Mouse (Mus musculus) olfactory bulb, adult 2 months (tissue): ENCODE data around the gene Lap3. TPM values are rescaled to one million over a fixed set of nuclear protein-coding genes. Genes with fewer than 3 reads are reported as not detected.

Experiments
- H3K27ac ChIP-seq: fragments of 200-500 bp; 2 replicates; pipeline ENCODE4 v1.5.1; 2012; ENCODE audit warnings: low read depth, low read length; ENCODE audit not compliant: insufficient read depth
- H3K4me1 ChIP-seq: fragments of 200-500 bp; 2 replicates; pipeline ENCODE4 v1.6.1; 2012; ENCODE audit warnings: low read length; ENCODE audit not compliant: control insufficient read depth, insufficient read depth
- H3K4me3 ChIP-seq: fragments of 200-500 bp; 2 replicates; pipeline ENCODE4 v1.5.1; 2012; ENCODE audit warnings: mild to moderate bottlenecking, low read depth, low read length, moderate library complexity; ENCODE audit not compliant: insufficient read depth
- CTCF ChIP-seq: fragments of 200-500 bp; IDR thresholded peaks from 2 replicates; pipeline ENCODE4 v1.5.1; 2012; ENCODE audit warnings: low read depth, mild to moderate bottlenecking, low read length, moderate library complexity; ENCODE audit not compliant: insufficient read depth
- POLR2A ChIP-seq: fragments of 200-500 bp; IDR thresholded peaks from 2 replicates; pipeline ENCODE4 v1.6.1; 2012; ENCODE audit warnings: mild to moderate bottlenecking, low read depth, low read length, moderate library complexity; ENCODE audit not compliant: insufficient read depth
- WGBS: fragments of 180-500 bp; shearing (Covaris S2); methylation state at CpG from one replicate; pipeline ENCODE4 v1.1.7; 2018; 5-methylcytosine and 5-hydroxymethylcytosine counted together
- polyA plus RNA-seq: library from polyadenylated mRNA; stranded (reverse); fragments of >200 nt; gene quantifications from 2 replicates; pipeline ENCODE4 v1.2.4, GENCODE M21; 2012; ENCODE audit warnings: low replicate concordance; ENCODE audit not compliant: missing spikeins, insufficient read depth, insufficient read length

The Lap3 gene
- polyA plus RNA-seq, 1 experiment = not detected

DNA sequence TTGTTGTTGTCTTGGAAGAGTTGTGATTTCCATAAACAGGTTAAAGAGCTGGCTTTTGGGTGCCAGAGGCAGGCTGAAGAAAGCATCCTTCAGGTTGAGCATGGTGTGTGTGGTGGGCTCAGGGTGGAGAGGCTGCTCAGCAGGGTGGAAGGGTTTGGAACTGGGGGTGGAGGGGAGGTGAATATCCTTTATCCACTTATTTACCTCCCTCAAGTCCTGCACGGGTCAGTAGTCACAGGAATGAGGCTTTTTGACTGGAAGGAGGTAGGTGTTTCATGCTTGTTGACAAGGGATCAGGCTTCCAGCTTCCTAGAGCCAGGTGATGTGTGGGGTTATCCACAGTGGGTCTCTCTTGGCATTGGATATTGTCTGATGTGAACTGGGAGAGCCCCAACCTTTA is 21.4 kb downstream of the Lap3 start:
- H3K4me3 ChIP-seq = no peak overlapping the region
- H3K4me1 ChIP-seq = no peaks in the 10 kb centered on the region
- no peak overlapping the region for H3K27ac ChIP-seq
- 92% methylated on average over 1 of the region's 1 CpGs for WGBS
- TF ChIP-seq POLR2A = no peak
- TF ChIP-seq CTCF = no peak

DNA sequence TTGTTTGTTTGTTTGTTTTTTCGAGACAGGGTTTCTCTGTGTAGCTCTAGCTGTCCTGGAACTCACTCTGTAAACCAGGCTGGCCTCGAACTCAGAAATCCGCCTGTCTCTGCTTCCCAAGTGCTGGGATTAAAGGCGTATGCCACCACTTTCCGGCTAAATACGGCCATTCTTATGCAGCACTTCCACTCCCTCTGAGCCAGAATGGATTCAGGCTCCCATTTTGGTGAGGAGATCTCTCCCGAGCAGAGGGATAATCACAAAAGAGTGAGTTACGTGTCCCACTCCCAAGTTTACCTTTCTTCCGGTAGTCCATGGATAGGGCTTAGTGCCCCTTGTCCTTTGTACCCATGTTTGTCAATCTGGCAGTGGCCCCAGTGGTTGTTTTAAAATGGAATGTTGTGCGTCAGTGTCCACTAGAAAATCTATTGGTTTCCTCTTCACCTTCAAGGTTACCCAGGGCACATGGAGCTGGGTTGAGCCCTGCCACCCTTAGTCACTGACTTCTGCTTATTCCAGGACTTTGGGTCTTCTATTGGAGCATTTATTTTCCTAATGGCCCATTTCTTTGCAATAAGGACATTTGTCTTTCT is 22.1 kb downstream of the Lap3 start:
- Histone ChIP-seq H3K4me3 (no peak overlapping the region), H3K4me1 (no peaks in the 10 kb centered on the region), H3K27ac (no peak overlapping the region)
- WGBS = 95% methylated on average over 10 of the region's 10 CpGs
- TF ChIP-seq CTCF (no peak), POLR2A (no peak)

DNA sequence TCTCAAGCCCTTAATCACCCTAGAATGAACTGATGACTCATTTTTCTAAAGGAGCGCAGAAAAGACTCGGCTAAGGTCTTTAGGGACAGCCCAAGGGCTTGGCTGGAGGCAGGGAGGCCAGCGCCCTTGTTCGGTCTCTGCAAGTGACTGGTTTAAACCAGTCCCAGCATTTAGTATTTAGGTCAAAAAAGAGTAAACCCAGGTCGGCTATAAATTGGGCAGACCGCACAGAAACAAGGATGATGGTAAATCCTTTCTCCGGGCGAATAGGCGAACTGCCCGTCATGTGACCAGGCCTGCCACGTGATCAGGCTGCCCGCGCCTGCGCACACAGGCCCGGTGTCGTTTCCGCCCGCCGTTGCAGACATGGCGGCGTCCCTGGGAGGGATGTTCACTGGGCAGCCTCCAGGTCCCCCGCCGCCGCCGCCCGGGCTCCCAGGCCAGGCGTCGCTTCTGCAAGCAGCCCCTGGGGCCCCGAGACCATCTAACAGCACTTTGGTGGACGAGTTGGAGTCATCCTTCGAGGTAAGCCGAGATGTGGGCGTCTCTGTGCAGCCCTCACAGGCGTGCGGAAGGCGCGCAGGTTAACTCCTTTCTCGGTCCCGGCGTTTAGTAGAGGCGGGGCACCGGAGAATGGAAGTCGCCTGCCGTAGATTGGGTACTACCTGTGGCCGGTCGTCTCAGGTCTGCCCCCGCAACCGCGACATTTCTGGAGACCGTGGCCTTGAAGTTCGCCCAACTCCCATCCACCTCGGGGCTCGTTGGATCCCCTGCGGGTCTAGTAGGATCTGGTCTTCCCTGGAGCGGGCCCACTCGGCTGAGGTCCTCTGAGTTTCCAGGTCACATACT is 27.0 kb downstream of the Lap3 start, which contains the start of gene Med28:
Gene Med28, plus strand, starts transcription at position 270 of the 849 bp plus-strand sequence.
- no peak for TF ChIP-seq CTCF
- TF ChIP-seq POLR2A = peak; percentile 91
- peak within 1 kb of the TSS; percentile 97 for H3K4me3 ChIP-seq
- peak within 1 kb of the TSS; percentile 88 for H3K27ac ChIP-seq
- under 1% methylated on average over 56 of the region's 56 CpGs for WGBS
- peaks cover 8% of the 10 kb centered on the region; the same call in 1 of the 2 replicates for H3K4me1 ChIP-seq

DNA sequence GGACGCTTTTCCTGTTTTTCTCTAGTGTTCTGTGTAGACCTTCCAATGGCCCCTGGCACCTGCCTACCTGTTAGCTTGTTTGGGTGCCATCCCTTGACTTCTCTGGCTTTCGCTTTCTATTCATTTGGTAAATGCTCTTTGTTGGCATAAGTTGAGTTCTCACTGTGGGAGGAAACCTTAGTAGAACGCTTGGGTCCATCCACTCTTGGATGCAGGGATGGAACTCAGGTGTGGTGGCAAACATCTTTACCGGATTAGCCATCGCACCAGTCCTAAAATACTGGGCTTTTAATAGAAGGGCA is 27.6 kb downstream of the Lap3 start:
- 4% methylated on average over 5 of the region's 5 CpGs for WGBS
- TF ChIP-seq POLR2A (no peak), CTCF (no peak)
- Histone ChIP-seq H3K4me1 (peaks cover 8% of the 10 kb centered on the region; the same call in 1 of the 2 replicates), H3K27ac (no peak overlapping the region), H3K4me3 (peak overlapping the region; percentile 97)

DNA sequence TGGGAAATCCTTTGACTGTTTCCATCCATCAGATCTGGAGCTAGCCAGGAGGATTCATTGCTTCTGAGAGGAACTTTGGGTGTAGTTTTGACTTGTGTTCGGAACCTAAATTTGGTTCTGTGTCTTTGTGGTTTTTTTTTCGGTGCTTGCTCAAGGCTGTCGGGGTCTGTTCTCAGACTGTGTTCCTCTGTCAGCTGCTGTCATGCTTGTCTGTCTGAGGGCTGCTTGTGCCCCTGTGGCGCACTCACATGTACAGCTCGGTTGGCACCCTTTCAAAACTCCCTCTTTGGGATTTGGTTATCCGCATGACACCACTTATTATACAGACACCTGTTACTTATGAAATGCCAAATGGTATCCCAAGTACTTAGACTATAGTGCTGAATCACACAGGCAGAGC is 28.4 kb downstream of the Lap3 start:
- TF ChIP-seq POLR2A (no peak), CTCF (no peak)
- WGBS = 84% methylated on average over 6 of the region's 6 CpGs
- Histone ChIP-seq H3K4me3 (no peak overlapping the region), H3K4me1 (peaks cover 8% of the 10 kb centered on the region; the same call in 1 of the 2 replicates), H3K27ac (no peak overlapping the region)

DNA sequence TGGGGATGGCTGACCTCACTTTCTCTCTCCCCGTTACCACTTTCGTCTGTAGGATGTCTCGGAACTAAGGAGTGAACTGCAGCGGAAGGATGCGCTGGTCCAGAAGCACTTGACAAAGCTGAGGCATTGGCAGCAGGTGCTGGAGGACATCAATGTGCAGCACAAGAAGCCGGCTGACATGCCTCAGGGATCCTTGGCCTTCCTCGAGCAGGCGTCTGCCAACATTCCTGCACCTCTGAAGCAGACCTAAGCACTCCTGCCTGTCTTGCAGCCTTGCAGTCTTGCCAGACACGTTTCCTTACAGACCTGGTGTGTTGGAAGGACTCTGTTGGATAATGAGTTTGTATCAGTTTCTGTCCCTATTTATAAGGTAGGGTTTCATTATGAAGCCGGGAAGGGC is 31.9 kb downstream of the Lap3 start:
- peaks cover 8% of the 10 kb centered on the region; the same call in 1 of the 2 replicates for H3K4me1 ChIP-seq
- H3K27ac ChIP-seq = no peak overlapping the region
- H3K4me3 ChIP-seq = no peak overlapping the region
- no peak for TF ChIP-seq CTCF
- no peak for TF ChIP-seq POLR2A
- WGBS = 89% methylated on average over 10 of the region's 10 CpGs

DNA sequence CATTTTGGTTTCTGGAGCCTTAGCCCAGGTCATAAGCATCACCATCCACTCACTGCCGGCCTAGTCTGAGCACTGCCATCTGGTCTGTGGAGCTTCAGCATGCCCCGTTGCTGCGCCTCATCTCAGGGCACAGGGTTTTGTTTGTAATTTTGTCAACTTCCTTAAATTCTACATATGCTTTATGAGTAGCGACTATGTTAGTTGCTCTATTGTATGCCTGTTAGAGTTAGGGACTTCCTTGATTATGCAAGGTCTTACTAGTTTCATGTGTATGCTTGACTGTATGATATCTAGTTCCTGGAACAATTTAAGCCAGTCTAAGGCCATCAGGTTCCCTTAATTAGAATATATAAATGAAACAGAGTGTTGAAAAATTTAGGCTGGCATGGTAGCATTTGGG is 33.2 kb downstream of the Lap3 start:
- Histone ChIP-seq H3K4me3 (no peak overlapping the region), H3K27ac (no peak overlapping the region), H3K4me1 (peaks cover 6% of the 10 kb centered on the region; the same call in 1 of the 2 replicates)
- TF ChIP-seq CTCF (no peak), POLR2A (no peak)
- 92% methylated on average over 4 of the region's 4 CpGs for WGBS

- TF ChIP-seq CTCF (no peak), POLR2A (no peak)
- Histone ChIP-seq H3K4me3 (no peak overlapping the region), H3K27ac (no peak overlapping the region), H3K4me1 (0 out of 2 replicates have a peak, but pooled peaks cover 5% of the 10 kb centered on the region)
- WGBS = 94% methylated on average over 3 of the region's 3 CpGs
Observed at GRCm38 (mm10) chr5:45529696-45530095, 36.5 kb downstream of the Lap3 start.

DNA sequence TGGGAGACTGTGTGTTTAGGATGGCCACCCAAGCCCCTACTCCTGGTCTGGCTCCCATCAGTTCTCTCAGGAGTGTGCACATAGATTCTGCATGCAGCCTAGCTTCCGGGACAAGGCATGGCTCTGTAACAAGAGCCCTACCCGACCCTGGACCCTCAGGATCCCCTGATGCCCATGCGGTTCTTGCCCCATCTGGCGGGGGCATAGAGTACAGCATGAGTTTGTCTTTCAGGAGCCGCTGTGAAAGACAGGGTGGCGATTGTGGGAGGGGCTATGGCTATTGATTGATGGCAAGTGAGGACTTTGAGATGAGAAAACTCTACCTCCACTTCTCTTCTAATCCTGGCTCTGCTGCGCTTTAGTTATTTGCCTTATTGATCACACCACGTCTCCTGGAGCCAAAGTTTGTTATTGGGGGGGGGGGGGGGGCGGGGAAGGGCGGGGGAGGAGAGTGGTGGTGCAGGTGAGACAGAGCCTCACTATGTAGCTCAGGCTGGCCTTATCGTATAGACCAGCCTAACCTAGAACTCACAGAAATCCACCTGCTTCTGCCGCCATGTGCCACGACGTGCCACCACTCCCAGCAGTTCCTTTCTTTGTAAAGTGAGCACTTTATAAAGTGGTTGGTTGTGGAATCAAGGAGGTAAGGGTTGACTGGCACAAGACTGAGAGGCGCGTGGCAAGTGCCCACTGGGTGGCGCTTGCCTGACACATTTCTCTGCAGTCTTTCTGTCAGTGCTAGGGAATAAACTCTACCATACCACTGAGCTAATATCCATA is 41.3 kb downstream of the Lap3 start:
- Histone ChIP-seq H3K4me1 (0 out of 2 replicates have a peak, but pooled peaks cover 5% of the 10 kb centered on the region), H3K4me3 (no peak overlapping the region), H3K27ac (no peak overlapping the region)
- 10% methylated on average over 16 of the region's 17 CpGs for WGBS
- peak; percentile 53; the same call in 1 of the 2 replicates for TF ChIP-seq CTCF
- TF ChIP-seq POLR2A = no peak
